Mouse (Mus musculus): ENCODE measurements around the gene Arhgap22.

DNA sequence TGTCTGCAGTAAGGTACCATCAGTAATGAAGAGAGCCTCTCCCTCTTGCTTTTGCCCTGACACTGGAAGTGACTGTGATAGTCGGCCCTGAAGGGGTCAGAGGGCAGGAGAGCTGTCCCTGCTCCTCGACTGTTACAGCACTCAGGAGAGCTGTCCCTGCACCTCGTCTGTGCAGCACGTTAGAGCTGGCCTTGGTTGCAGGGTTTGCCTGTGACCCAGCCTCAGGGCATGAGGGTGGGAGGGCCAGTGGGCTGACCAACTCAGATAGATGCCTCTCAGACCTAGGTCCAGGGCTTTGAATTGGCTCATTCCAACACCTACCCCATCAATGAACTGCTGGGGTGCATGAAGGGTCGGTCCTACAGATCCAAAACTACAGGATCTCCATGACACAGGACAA, 5.5 kb upstream of the Arhgap22 start:
- TF ChIP-seq POLR2A (IDR thresholded peaks at IDR 0.05; ENCODE audit: borderline replicate concordance, extremely low read depth, low read depth, low read length) (no peak), CTCF (IDR thresholded peaks at IDR 0.05; ENCODE audit: insufficient read depth, low read length) (no peak)

All from lung, adult 2 months (tissue).